Mouse (Mus musculus) thymus, adult 2 months (tissue): ENCODE measurements at regions not wholly inside any gene's neighbourhood (a gene's known extent, or its start where the extent isn't known, plus 50 kb on each side); places are given as distances from the start of the nearest gene placed in this dataset.

ENCODE experiments used
- DNase-seq: peaks from one replicate; pipeline ENCODE4 v3.0.0; 2021
- H3K27ac ChIP-seq: fragments of 200-500 bp; 2 replicates; pipeline ENCODE4 v1.5.1; 2012; ENCODE audit warnings: low read length, control low read depth; ENCODE audit not compliant: control insufficient read depth, insufficient read depth
- H3K27me3 ChIP-seq: fragments of 200-500 bp; 2 replicates; pipeline ENCODE4 v1.6.1; 2012; ENCODE audit warnings: mild to moderate bottlenecking, low read length, moderate library complexity, mixed read lengths; ENCODE audit not compliant: control insufficient read depth, insufficient read depth
- H3K36me3 ChIP-seq: fragments of 200-500 bp; 2 replicates; pipeline ENCODE4 v1.6.1; 2012; ENCODE audit warnings: mild to moderate bottlenecking, low read length, moderate library complexity; ENCODE audit not compliant: control insufficient read depth, insufficient read depth
- H3K4me1 ChIP-seq: fragments of 200-500 bp; replicated peaks from 2 replicates; pipeline ENCODE4 v1.6.1; 2012; ENCODE audit warnings: low read length; ENCODE audit not compliant: control insufficient read depth, insufficient read depth
- H3K4me3 ChIP-seq: fragments of 200-500 bp; 2 replicates; pipeline ENCODE4 v1.5.1; 2012; ENCODE audit warnings: mild to moderate bottlenecking, low read length, control low read depth, moderate library complexity; ENCODE audit not compliant: control insufficient read depth, insufficient read depth
- CTCF ChIP-seq: fragments of 200-500 bp; IDR thresholded peaks from 2 replicates; pipeline ENCODE4 v1.5.1; 2012; ENCODE audit warnings: mild to moderate bottlenecking, control low read depth, low read length, moderate library complexity, borderline replicate concordance; ENCODE audit not compliant: control insufficient read depth, poor library complexity, insufficient read depth; ENCODE audit errors: extremely low read depth
- POLR2A ChIP-seq: fragments of 200-500 bp; IDR thresholded peaks from 2 replicates; pipeline ENCODE4 v1.6.1; 2012; ENCODE audit warnings: mild to moderate bottlenecking, low read length, control low read depth, moderate library complexity; ENCODE audit not compliant: control insufficient read depth, poor library complexity, insufficient read depth; ENCODE audit errors: extremely low read depth
- WGBS: fragments of 180-500 bp; shearing (Covaris S2); methylation state at CpG from one replicate; pipeline ENCODE4 v1.1.7; 2018; 5-methylcytosine and 5-hydroxymethylcytosine counted together

DNA sequence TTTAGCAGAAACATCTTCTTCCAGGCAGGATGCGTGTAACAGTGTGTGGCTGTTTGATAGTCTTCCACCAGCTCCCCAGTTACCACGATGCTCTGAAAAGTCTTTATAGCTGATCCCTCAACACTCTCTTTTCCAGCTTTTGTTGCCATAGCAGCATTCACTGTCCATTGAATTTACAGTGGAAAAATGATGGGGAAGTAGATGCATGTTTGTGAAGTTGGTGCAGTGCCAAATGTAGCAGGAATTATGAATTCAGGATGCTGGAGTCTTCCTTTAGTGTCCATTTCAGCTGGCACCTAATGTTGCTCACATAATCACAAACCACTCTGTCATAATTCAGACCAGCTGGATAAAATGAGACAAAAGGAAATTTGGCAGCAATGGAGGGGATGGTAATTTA, 99.0 kb upstream of the Tbc1d2b start:
- TF ChIP-seq POLR2A: no peak
- TF ChIP-seq CTCF: no peak
- Histone ChIP-seq H3K27me3 (no peaks in the 10 kb centered on the region), H3K4me1 (no peaks in the 10 kb centered on the region), H3K27ac (no peak overlapping the region), H3K4me3 (no peak overlapping the region), H3K36me3 (no peaks in the 10 kb centered on the region)
- DNase-seq: no peak
- WGBS: 85% methylated on average over 2 of the region's 2 CpGs

- Histone ChIP-seq H3K36me3 (no peaks in the 10 kb centered on the region), H3K27me3 (no peaks in the 10 kb centered on the region), H3K4me3 (no peak overlapping the region), H3K4me1 (no peaks in the 10 kb centered on the region), H3K27ac (no peak overlapping the region)
- WGBS: 89% methylated on average over 3 of the region's 3 CpGs
- DNase-seq: no peak
- TF ChIP-seq CTCF (no peak), POLR2A (no peak)
Measured at GRCm38 (mm10) chr9:90367745-90368144, 97.1 kb upstream of the Tbc1d2b start.

DNA sequence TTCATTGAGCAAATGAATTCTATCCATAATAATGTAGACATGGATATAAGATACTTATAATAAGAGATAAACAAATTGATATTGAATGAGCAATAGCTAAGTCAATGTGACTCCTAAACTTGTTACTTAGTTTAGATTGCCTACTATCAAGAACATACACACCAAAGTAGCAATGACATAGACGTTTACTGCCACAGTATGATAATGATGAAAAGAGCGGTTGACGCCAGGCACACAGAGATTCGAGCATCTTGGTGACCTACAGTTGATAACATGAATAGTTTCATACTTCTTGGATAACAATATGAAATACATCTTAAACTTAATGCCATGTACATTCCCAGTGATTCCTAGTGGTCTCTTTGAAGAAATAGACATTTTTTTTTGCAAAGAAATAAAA, 55.9 kb upstream of the Tbc1d2b start:
- no peaks in the 10 kb centered on the region for H3K36me3 ChIP-seq
- H3K27me3 ChIP-seq: no peaks in the 10 kb centered on the region
- H3K27ac ChIP-seq: no peak overlapping the region
- DNase-seq: no peak
- no peak overlapping the region for H3K4me3 ChIP-seq
- no peak for TF ChIP-seq CTCF
- TF ChIP-seq POLR2A: no peak
- 96% methylated on average over 4 of the region's 4 CpGs for WGBS
- H3K4me1 ChIP-seq: no peaks in the 10 kb centered on the region
